Mouse (Mus musculus): ENCODE measurements around the gene Mrps24. TPM values are rescaled to one million over a fixed set of nuclear protein-coding genes. Genes with fewer than 3 reads are reported as not detected.

Gene Mrps24
- 58.6 and 67.8 TPM in 2 replicates for polyA plus RNA-seq (2012; ENCODE audit: insufficient read depth, insufficient read length, missing spikeins)

DNA sequence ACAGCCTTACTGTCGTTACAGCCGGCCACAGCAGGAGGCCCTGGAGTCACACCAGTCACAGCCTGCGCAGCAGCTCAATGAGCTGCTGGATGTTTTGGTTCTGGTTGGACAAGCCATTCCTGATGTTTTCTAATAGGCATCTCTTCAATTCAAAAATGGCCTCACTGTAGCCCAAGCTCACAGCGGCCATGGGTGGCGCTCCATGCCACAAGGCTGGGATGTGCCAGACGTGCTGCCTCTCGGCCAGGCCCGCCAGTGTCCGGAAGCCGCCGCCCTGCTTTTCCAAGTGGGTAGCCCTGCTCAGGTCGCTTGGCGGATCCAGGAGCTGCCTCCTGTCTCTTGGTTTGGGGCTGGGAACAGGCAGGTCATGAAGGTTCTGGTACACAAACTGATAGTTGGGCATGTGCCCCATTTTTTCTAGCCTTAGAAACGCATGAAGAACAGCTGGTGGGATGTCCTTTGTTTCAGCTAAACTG lies at the start of gene Mrps24:
TSS of gene Mrps24 (minus strand) at position 51 of the 476 bp plus-strand sequence.
- Histone ChIP-seq H3K4me1 (ENCODE audit: control insufficient read depth, insufficient read depth, low read length) (no peaks in the 10 kb centered on the region), H3K27ac (ENCODE audit: insufficient read depth, low read depth, low read length) (no peak within 1 kb of the TSS), H3K4me3 (ENCODE audit: insufficient read depth, low read length) (no peak within 1 kb of the TSS)
- TF ChIP-seq POLR2A (IDR thresholded peaks at IDR 0.05; ENCODE audit: borderline replicate concordance, low read depth, low read length) (no peak), CTCF (IDR thresholded peaks at IDR 0.05; ENCODE audit: low read depth, low read length) (no peak)

DNA sequence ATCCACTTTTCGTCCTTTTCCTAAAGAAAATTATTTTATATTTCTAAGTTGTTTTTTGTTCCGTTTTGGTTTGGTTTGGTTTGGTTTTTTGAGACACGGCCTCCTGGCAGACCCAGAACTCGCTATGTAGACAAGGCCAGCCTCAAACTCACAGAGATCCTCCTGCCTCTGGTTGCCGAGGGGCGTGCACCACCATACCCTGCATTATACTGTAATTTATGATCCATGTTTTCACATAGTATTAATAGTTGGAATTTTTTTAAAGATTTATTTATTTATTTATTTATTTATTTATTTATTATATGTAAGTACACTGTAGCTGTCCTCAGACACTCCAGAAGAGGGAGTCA lies 47.1 kb upstream of the Mrps24 start:
- Histone ChIP-seq H3K4me1 (ENCODE audit: control insufficient read depth, insufficient read depth, low read length) (peaks cover 23% of the 10 kb centered on the region), H3K4me3 (ENCODE audit: insufficient read depth, low read length) (peak overlapping the region; percentile 87), H3K27ac (ENCODE audit: insufficient read depth, low read depth, low read length) (peak overlapping the region; percentile 26)
- no peak for TF ChIP-seq CTCF (IDR thresholded peaks at IDR 0.05; ENCODE audit: low read depth, low read length)
- no peak for TF ChIP-seq POLR2A (IDR thresholded peaks at IDR 0.05; ENCODE audit: borderline replicate concordance, low read depth, low read length)

DNA sequence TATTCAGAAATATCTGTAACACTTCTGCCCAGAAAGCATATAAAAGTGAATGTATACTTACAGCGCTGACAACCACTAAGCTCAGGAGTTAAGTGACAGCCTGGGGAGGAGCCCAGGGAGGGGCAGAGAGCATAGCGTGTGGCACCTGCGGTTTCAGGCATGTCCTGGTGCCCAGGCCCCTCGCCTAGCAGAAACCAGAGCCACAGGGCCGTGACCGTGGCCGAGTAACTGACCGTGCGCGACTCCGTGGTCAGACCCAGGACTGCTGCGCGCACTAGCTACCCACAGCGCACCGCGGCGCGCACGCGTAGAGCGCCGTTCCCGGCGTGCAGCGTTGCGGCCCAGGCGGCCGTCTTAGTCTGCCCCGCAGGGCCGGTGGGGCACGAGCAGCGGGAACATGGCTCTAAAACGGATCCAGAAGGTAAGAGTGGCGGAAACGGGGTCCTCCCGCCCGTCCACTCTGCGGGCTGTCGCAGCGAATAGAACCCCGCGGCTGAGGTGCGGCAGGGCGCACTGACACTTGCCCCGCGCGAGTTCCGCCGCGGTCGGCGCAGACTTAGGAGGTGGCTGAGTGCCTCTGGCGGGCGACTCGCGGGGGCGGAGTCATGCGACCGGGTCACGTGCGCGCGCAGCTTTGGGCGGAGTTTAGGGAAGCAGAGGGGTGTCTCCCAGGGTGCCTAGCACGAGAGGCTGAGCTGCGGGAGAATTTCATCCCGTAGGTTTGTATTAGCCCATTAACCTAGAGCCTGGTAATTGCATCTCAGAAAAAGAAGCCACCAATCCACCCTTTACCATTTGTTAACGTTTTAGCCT lies 46.5 kb upstream of the Mrps24 start, which contains the start of gene Urgcp:
TSS of gene Urgcp (minus strand) at position 557 of the 813 bp plus-strand sequence.
- peak within 1 kb of the TSS; percentile 89 for H3K27ac ChIP-seq (ENCODE audit: insufficient read depth, low read depth, low read length)
- H3K4me1 ChIP-seq (ENCODE audit: control insufficient read depth, insufficient read depth, low read length) = peaks cover 26% of the 10 kb centered on the region
- TF ChIP-seq CTCF (IDR thresholded peaks at IDR 0.05; ENCODE audit: low read depth, low read length) = no peak
- TF ChIP-seq POLR2A (IDR thresholded peaks at IDR 0.05; ENCODE audit: borderline replicate concordance, low read depth, low read length) = peak; percentile 55
- H3K4me3 ChIP-seq (ENCODE audit: insufficient read depth, low read length) = peak within 1 kb of the TSS; percentile 87

DNA sequence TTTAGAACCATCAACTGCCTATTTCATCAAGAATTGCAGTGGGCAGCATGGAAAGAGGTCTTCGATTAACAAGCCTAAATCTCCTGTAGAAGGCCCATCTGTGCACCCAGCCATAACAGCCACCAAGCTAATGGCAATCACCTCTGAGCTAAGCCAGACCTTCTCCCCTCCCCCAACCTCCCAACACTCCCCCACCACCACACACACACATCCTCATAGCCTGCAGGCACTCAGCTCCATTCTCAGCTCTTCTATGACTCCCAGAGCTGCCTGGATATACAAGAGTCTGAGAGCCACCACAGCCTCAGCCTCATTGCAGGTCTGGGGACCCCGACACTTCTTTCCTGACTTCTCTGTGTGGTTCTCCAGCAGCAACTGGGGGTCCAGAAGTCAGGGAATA lies 38.3 kb upstream of the Mrps24 start:
- no peak overlapping the region for H3K27ac ChIP-seq (ENCODE audit: insufficient read depth, low read depth, low read length)
- no peak overlapping the region for H3K4me3 ChIP-seq (ENCODE audit: insufficient read depth, low read length)
- H3K4me1 ChIP-seq (ENCODE audit: control insufficient read depth, insufficient read depth, low read length) = peaks cover 10% of the 10 kb centered on the region
- no peak for TF ChIP-seq POLR2A (IDR thresholded peaks at IDR 0.05; ENCODE audit: borderline replicate concordance, low read depth, low read length)
- TF ChIP-seq CTCF (IDR thresholded peaks at IDR 0.05; ENCODE audit: low read depth, low read length) = no peak

DNA sequence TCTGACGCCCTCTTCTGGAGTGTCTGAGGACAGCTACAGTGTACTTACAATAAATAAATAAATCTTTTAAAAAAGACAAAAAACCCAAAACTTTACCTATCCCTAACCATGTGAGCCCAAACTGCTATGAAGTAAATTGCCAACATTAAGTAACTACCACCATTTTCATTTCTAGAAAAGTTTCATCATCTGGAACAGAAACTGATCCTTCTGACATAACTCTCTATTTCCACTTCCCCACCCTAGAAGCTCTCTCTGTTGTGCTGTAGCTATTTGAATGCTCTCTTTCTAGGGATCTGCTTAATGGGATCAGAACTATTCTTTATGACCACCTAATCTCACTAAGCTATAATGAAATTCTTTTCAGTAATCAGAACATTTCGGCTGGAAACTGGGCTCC lies 29.5 kb upstream of the Mrps24 start:
- no peak for TF ChIP-seq CTCF (IDR thresholded peaks at IDR 0.05; ENCODE audit: low read depth, low read length)
- no peak for TF ChIP-seq POLR2A (IDR thresholded peaks at IDR 0.05; ENCODE audit: borderline replicate concordance, low read depth, low read length)
- peaks cover 6% of the 10 kb centered on the region for H3K4me1 ChIP-seq (ENCODE audit: control insufficient read depth, insufficient read depth, low read length)
- no peak overlapping the region for H3K27ac ChIP-seq (ENCODE audit: insufficient read depth, low read depth, low read length)
- H3K4me3 ChIP-seq (ENCODE audit: insufficient read depth, low read length) = no peak overlapping the region

DNA sequence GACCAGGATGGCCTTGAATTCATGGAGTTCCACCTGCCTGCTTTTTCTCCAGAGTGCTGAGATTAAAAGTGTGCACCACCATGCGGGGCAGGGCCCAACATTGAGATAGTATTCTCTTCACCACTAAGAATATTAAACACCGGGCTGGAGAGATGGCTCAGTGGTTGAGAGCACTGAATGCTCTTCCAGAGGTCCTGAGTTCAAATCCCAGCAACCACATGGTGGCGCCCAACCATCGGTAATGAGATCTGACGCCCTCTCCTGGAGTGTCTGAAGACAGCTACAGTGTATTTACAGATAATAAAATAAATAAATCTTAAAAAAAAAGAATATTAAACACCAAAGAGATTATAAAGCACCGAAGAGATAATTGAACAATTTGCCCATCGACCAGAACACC lies 26.6 kb upstream of the Mrps24 start:
- H3K27ac ChIP-seq (ENCODE audit: insufficient read depth, low read depth, low read length) = no peak overlapping the region
- H3K4me3 ChIP-seq (ENCODE audit: insufficient read depth, low read length) = no peak overlapping the region
- peaks cover 19% of the 10 kb centered on the region for H3K4me1 ChIP-seq (ENCODE audit: control insufficient read depth, insufficient read depth, low read length)
- no peak for TF ChIP-seq POLR2A (IDR thresholded peaks at IDR 0.05; ENCODE audit: borderline replicate concordance, low read depth, low read length)
- TF ChIP-seq CTCF (IDR thresholded peaks at IDR 0.05; ENCODE audit: low read depth, low read length) = peak; percentile 80

DNA sequence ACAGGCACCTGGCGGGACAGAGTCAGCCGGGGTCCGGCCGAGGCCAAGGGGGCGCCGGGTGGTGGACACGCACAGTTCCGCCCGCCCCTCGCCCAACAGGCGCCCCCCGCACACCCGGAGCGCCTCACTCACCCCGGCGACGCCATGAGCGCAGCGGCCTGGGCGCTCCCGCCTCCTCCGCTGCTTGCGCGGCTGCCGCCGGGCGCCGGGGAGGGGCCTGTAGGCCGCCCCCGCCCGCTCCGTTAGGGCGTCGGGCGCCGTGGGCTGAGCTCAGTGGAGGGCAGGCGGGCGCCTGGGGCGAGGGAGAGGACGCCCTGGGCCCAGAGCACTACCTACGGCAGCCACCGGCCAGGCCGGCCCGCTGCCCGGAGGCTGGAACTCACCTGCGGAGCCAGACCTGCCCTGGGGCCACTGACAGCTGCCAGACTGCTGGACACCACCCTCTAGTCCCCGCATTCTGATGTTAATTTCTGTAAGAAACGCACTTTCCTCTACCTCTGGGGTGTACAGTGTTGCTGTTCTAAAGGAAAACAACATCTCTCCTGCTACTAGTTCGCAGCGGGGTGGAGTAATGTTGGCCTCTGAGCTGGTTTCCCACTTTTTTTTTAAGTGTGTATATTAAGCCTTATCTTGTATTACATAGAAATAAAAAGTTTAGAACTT lies 25.6 kb upstream of the Mrps24 start:
- no peak for TF ChIP-seq POLR2A (IDR thresholded peaks at IDR 0.05; ENCODE audit: borderline replicate concordance, low read depth, low read length)
- peak overlapping the region; percentile 78 for H3K4me3 ChIP-seq (ENCODE audit: insufficient read depth, low read length)
- H3K27ac ChIP-seq (ENCODE audit: insufficient read depth, low read depth, low read length) = peak overlapping the region; percentile 22; the same call in 1 of the 2 replicates
- peaks cover 20% of the 10 kb centered on the region for H3K4me1 ChIP-seq (ENCODE audit: control insufficient read depth, insufficient read depth, low read length)

DNA sequence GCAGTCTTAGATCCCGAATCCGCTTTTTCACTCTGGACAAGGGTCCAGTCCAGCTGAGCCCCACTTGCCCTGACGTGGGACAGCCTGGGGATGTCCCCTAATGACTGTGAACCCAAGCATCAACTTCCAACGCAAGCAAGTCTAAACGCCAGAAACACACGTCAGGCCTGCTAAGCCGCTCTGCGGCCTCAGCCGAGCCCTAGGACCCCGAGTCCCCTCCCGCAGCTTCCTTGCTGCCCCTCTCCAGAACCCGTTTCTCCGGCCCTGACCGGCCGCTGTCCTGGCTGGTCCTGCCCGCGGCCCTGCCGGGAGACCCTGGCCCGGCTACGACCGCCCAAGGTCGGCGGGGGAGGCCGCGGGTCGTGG lies 25.1 kb upstream of the Mrps24 start:
- H3K4me3 ChIP-seq (ENCODE audit: insufficient read depth, low read length) = peak overlapping the region; percentile 78
- TF ChIP-seq CTCF (IDR thresholded peaks at IDR 0.05; ENCODE audit: low read depth, low read length) (no peak), POLR2A (IDR thresholded peaks at IDR 0.05; ENCODE audit: borderline replicate concordance, low read depth, low read length) (no peak)
- peaks cover 19% of the 10 kb centered on the region for H3K4me1 ChIP-seq (ENCODE audit: control insufficient read depth, insufficient read depth, low read length)
- no peak overlapping the region for H3K27ac ChIP-seq (ENCODE audit: insufficient read depth, low read depth, low read length)

DNA sequence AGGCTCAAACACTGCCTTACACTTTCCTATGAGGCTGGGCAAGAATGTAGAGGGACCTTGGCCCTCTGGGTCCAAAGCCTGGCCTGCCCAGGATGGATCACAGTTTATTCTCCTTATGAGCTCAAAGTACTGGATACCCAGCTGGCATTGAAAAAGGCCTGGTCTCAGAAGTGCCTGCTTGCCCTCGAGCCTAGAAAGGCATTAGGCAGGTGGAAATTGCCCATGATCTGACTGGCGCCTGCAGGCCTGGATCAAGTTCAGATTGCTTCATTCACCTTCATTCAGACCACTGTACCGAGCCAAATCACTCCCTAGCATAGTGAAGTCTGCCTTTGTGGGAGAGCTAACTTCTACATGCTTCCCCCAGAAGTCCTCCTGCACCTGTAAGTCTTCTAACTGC lies 24.4 kb upstream of the Mrps24 start:
- Histone ChIP-seq H3K4me3 (ENCODE audit: insufficient read depth, low read length) (peak overlapping the region; percentile 24), H3K4me1 (ENCODE audit: control insufficient read depth, insufficient read depth, low read length) (peaks cover 22% of the 10 kb centered on the region), H3K27ac (ENCODE audit: insufficient read depth, low read depth, low read length) (no peak overlapping the region)
- TF ChIP-seq CTCF (IDR thresholded peaks at IDR 0.05; ENCODE audit: low read depth, low read length) (no peak), POLR2A (IDR thresholded peaks at IDR 0.05; ENCODE audit: borderline replicate concordance, low read depth, low read length) (no peak)
